ENCODE assay signal across 8 mouse cellular contexts in the genomic region with DNA sequence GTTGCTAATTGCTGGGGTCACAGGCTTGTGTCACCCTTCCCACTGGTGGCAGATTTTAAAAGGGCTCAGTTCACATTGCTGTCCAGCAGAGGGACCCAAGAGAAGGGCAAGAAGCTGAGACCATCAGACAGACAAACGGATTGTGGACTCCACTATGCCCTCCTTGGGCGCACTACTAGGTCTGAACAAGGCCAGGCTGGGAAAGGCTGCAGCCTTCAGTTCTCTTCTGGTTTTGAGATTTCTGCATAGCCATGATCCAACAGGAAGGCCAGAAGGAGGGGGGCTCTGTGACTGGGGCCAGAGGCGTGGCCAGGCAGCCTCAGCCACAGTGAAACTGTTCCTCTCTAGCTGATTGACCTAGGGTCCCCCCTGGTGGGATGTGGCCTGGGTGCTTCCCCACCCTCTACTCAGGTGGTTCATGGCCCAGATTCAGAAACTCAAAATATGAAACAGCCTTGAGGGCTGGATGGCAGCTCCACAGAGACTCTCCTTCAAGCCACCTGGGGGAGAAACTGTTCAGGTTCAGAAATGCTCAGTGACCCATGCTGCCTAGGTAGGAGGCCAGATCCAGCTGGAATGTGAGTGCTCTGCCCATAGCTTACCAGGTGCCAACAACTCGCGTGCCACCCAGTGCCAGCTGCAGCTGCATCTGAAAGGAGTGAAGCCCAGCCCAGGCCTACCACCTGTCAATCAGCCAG. TPM values are rescaled to one million over a fixed set of nuclear protein-coding genes. Genes with fewer than 3 reads are reported as not detected.
DNase-seq lines count a peak whose midpoint lies in the region; ATAC-seq and TF ChIP-seq lines count a peak whose summit lies in the region.

No protein-coding gene starts in this region.

- no peak overlapping the region for H3K9ac ChIP-seq in lung, embryonic 15.5 days
- no peak overlapping the region for H3K9ac ChIP-seq in kidney, embryonic 16.5 days (replicated peaks; ENCODE audit: low read length)

- H3K4me2 ChIP-seq in lung, embryonic 15.5 days, result no peak overlapping the region
- H3K4me2 ChIP-seq in kidney, embryonic 16.5 days (replicated peaks; ENCODE audit: low read depth, low read length), result no peak overlapping the region

- ATAC-seq in lung, embryonic 15.5 days (ENCODE audit: borderline replicate concordance, extremely low read depth, low FRiP score, low TSS enrichment), result 0 out of 2 replicates have a peak, but pooled peaks have one; percentile 23
- ATAC-seq in kidney, embryonic 16.5 days (ENCODE audit: low FRiP score, low TSS enrichment), result peak; percentile 63

- TF ChIP-seq CTCF in brain, embryonic 14.5 days (IDR thresholded peaks at IDR 0.05; ENCODE audit: borderline replicate concordance, extremely low read depth, insufficient read depth, insufficient read length), result peak; percentile 47; the same call in 1 of the 2 replicates

- H3K4me1 ChIP-seq in lung, embryonic 15.5 days, result peaks cover 4% of the 10 kb centered on the region; the same call in 1 of the 2 replicates
- H3K4me1 ChIP-seq in kidney, embryonic 16.5 days (ENCODE audit: insufficient read depth, low read length), result peaks cover 10% of the 10 kb centered on the region; the same call in 1 of the 2 replicates

- TF ChIP-seq POLR2A in brain, embryonic 14.5 days (IDR thresholded peaks at IDR 0.05; ENCODE audit: borderline replicate concordance, extremely low read depth, insufficient read depth, insufficient read length, poor library complexity, severe bottlenecking), result no peak

- no peak for DNase-seq in lung, postnatal 14 days
- no peak for DNase-seq in brain, embryonic 14.5 days (ENCODE audit: low read depth)
- peak; percentile 54 to 60 for DNase-seq in natural killer cell, adult 2 months (ENCODE audit: low spot score in 2 of 2)
- DNase-seq in cerebellum, adult 8-10 months, result no peak
- DNase-seq in adrenal gland, postnatal 4 days (ENCODE audit: low spot score in 2 of 2), result no peak
- no peak for DNase-seq in right cerebral cortex, postnatal 36 days (ENCODE audit: low spot score in 2 of 2)

- WGBS in lung, embryonic 15.5 days, result 69% methylated on average over 5 of the region's 5 CpGs
- WGBS in kidney, embryonic 16.5 days, result 55% methylated on average over 5 of the region's 5 CpGs

- H3K27ac ChIP-seq in lung, embryonic 15.5 days, result no peak overlapping the region; the same call in 1 of the 2 replicates
- H3K27ac ChIP-seq in kidney, embryonic 16.5 days (ENCODE audit: low read length), result peak overlapping the region; percentile 66

- no peaks in the 10 kb centered on the region for H3K9me3 ChIP-seq in lung, embryonic 15.5 days
- H3K9me3 ChIP-seq in kidney, embryonic 16.5 days (ENCODE audit: low read length), result no peaks in the 10 kb centered on the region

- H3K4me3 ChIP-seq in lung, embryonic 15.5 days, result no peak overlapping the region
- no peak overlapping the region for H3K4me3 ChIP-seq in kidney, embryonic 16.5 days (ENCODE audit: low read length)

- no peaks in the 10 kb centered on the region for H3K27me3 ChIP-seq in lung, embryonic 15.5 days
- H3K27me3 ChIP-seq in kidney, embryonic 16.5 days (ENCODE audit: insufficient read depth, low read length), result no peaks in the 10 kb centered on the region

- H3K36me3 ChIP-seq in lung, embryonic 15.5 days, result no peaks in the 10 kb centered on the region
- no peaks in the 10 kb centered on the region for H3K36me3 ChIP-seq in kidney, embryonic 16.5 days (ENCODE audit: insufficient read depth, low read length)

RNA-seq across cellular contexts. Expression of gene Ccdc88b, which starts 13.7 kb away (rescaled TPM):
- polyA plus RNA-seq in lung, embryonic 15.5 days (2015; fragmentation: Nextera tagmentation; extraction: Ambion mirVana), result 1.3 and 1.7 TPM in 2 replicates
- polyA plus RNA-seq in brain, embryonic 14.5 days (2012; rRNA removed), result 0.48 and 0.83 TPM in 2 replicates
- 0.74 and 0.75 TPM in 2 replicates for polyA plus RNA-seq in kidney, embryonic 16.5 days (2015; fragmentation: Nextera tagmentation; extraction: Ambion mirVana)
- 1 to 10 TPM; 1.5 to 2.0 TPM for total RNA-seq in adrenal gland, postnatal 4 days (2021)

RNA-seq across cellular contexts. Expression of gene Rps6ka4, which starts 31.3 kb away (rescaled TPM):
- polyA plus RNA-seq in lung, embryonic 15.5 days (2015; fragmentation: Nextera tagmentation; extraction: Ambion mirVana), result 33.4 and 36.1 TPM in 2 replicates
- 6.0 and 7.3 TPM in 2 replicates for polyA plus RNA-seq in brain, embryonic 14.5 days (2012; rRNA removed)
- 27.1 and 28.3 TPM in 2 replicates for polyA plus RNA-seq in kidney, embryonic 16.5 days (2015; fragmentation: Nextera tagmentation; extraction: Ambion mirVana)
- total RNA-seq in adrenal gland, postnatal 4 days (2021), result 10 to 100 TPM; 26.9 to 33.4 TPM

RNA-seq across cellular contexts. Expression of gene Trmt112, which starts 37.8 kb away (rescaled TPM):
- polyA plus RNA-seq in lung, embryonic 15.5 days (2015; fragmentation: Nextera tagmentation; extraction: Ambion mirVana), result 137 and 153 TPM in 2 replicates
- 117 and 158 TPM in 2 replicates for polyA plus RNA-seq in brain, embryonic 14.5 days (2012; rRNA removed)
- polyA plus RNA-seq in kidney, embryonic 16.5 days (2015; fragmentation: Nextera tagmentation; extraction: Ambion mirVana), result 141 and 145 TPM in 2 replicates
- total RNA-seq in adrenal gland, postnatal 4 days (2021), result 100 to 1,000 TPM in 1 of 2 experiments, 10 to 100 TPM in 1; 98.3 to 101 TPM

RNA-seq across cellular contexts. Expression of gene Prdx5, which starts 38.2 kb away (rescaled TPM):
- polyA plus RNA-seq in lung, embryonic 15.5 days (2015; fragmentation: Nextera tagmentation; extraction: Ambion mirVana), result 245 and 260 TPM in 2 replicates
- polyA plus RNA-seq in brain, embryonic 14.5 days (2012; rRNA removed), result 169 and 176 TPM in 2 replicates
- polyA plus RNA-seq in kidney, embryonic 16.5 days (2015; fragmentation: Nextera tagmentation; extraction: Ambion mirVana), result 325 and 350 TPM in 2 replicates
- total RNA-seq in adrenal gland, postnatal 4 days (2021), result 100 to 1,000 TPM; 199 to 210 TPM

RNA-seq across cellular contexts. Expression of gene Esrra, which starts 49.9 kb away (rescaled TPM):
- 9.3 and 9.5 TPM in 2 replicates for polyA plus RNA-seq in lung, embryonic 15.5 days (2015; fragmentation: Nextera tagmentation; extraction: Ambion mirVana)
- polyA plus RNA-seq in brain, embryonic 14.5 days (2012; rRNA removed), result 35.5 and 41.3 TPM in 2 replicates
- polyA plus RNA-seq in kidney, embryonic 16.5 days (2015; fragmentation: Nextera tagmentation; extraction: Ambion mirVana), result 18.0 and 19.4 TPM in 2 replicates
- total RNA-seq in adrenal gland, postnatal 4 days (2021), result 10 to 100 TPM; 47.0 to 47.9 TPM

Comparison
In these comparisons a context has a peak if more than half of its experiments do, and no peak if none do; other contexts are left out.
1. DNase-seq: peak in natural killer cell, adult 2 months (2 of 2); none in lung, postnatal 14 days (single experiment), brain, embryonic 14.5 days (single experiment), cerebellum, adult 8-10 months (single experiment), adrenal gland, postnatal 4 days (0 of 2) and right cerebral cortex, postnatal 36 days (0 of 2).